In genomic region chr1:66211074-66211791, GRCm38 (mm10) we compare ENCODE assay signal across 18 mouse cellular contexts. TPM values are rescaled to one million over a fixed set of nuclear protein-coding genes. Genes with fewer than 3 reads are reported as not detected.
A peak's percentile ranks its signal among the peaks of the same experiment; 100 is the strongest.
DNase-seq lines count a peak whose midpoint lies in the region; ATAC-seq and TF ChIP-seq lines count a peak whose summit lies in the region.
"Had no signal": no experiment of that assay in that cellular context is flagged by ENCODE, and none has a peak within 500 bp of the region (broad histone marks: within the 10 kb centered on the region; RNA-seq: fewer than 3 reads in every experiment).

No protein-coding gene starts in this region.

- no peaks in the 10 kb centered on the region for H3K4me1 ChIP-seq in midbrain, postnatal 0 days (ENCODE audit: insufficient read depth, low read length)
- H3K4me1 ChIP-seq in midbrain, embryonic 11.5 days (ENCODE audit: control insufficient read depth, insufficient read depth, low read length) = no peaks in the 10 kb centered on the region
- H3K4me1 ChIP-seq in intestine, postnatal 0 days (replicated peaks; ENCODE audit: control insufficient read depth, insufficient read depth, low read length) = no peaks in the 10 kb centered on the region
- H3K4me1 ChIP-seq: intestine, embryonic 15.5 days; lung, embryonic 15.5 days had no signal

- H3K4me3 ChIP-seq in midbrain, postnatal 0 days (ENCODE audit: low read depth, low read length) = no peak overlapping the region
- H3K4me3 ChIP-seq in midbrain, embryonic 11.5 days (ENCODE audit: low read depth, low read length) = no peak overlapping the region
- H3K4me3 ChIP-seq in myocyte = no peak overlapping the region
- no peak overlapping the region for H3K4me3 ChIP-seq in intestine, postnatal 0 days (ENCODE audit: low read depth, low read length)
- H3K4me3 ChIP-seq: heart, adult 2 months; intestine, embryonic 15.5 days; lung, embryonic 15.5 days had no signal

- H3K4me2 ChIP-seq in midbrain, postnatal 0 days (ENCODE audit: low read depth, low read length, poor library complexity, severe bottlenecking) = no peak overlapping the region
- no peak overlapping the region for H3K4me2 ChIP-seq in midbrain, embryonic 11.5 days
- peak overlapping the region; percentile 25 for H3K4me2 ChIP-seq in myocyte (ENCODE audit: low read depth)
- H3K4me2 ChIP-seq in intestine, postnatal 0 days (replicated peaks; ENCODE audit: low read depth) = no peak overlapping the region
- H3K4me2 ChIP-seq: intestine, embryonic 15.5 days; lung, embryonic 15.5 days had no signal

- no peak overlapping the region for H3ac ChIP-seq in myocyte (ENCODE audit: control insufficient read depth, insufficient read length)

- H3K9me3 ChIP-seq in midbrain, postnatal 0 days (ENCODE audit: low read length) = no peaks in the 10 kb centered on the region
- H3K9me3 ChIP-seq in midbrain, embryonic 11.5 days (ENCODE audit: control insufficient read depth, low read length) = no peaks in the 10 kb centered on the region
- H3K9me3 ChIP-seq in intestine, postnatal 0 days (ENCODE audit: control insufficient read depth) = no peaks in the 10 kb centered on the region
- H3K9me3 ChIP-seq: intestine, embryonic 15.5 days; lung, embryonic 15.5 days had no signal

- no peak for TF ChIP-seq POLR2A in myocyte (IDR thresholded peaks at IDR 0.05; ENCODE audit: insufficient read length, low read depth)

- H3K79me2 ChIP-seq in myocyte (ENCODE audit: control insufficient read depth, insufficient read depth) = no peaks in the 10 kb centered on the region

- H3K9ac ChIP-seq in midbrain, postnatal 0 days (replicated peaks; ENCODE audit: low read length, poor library complexity, severe bottlenecking) = no peak overlapping the region
- no peak overlapping the region for H3K9ac ChIP-seq in midbrain, embryonic 11.5 days (ENCODE audit: low read length)
- H3K9ac ChIP-seq in intestine, postnatal 0 days (ENCODE audit: low read depth, low read length) = no peak overlapping the region
- H3K9ac ChIP-seq: intestine, embryonic 15.5 days; lung, embryonic 15.5 days had no signal

- WGBS in midbrain, postnatal 0 days = 64% methylated on average over 7 of the region's 7 CpGs
- WGBS in midbrain, embryonic 11.5 days = 87% methylated on average over 7 of the region's 7 CpGs
- 67% methylated on average over 7 of the region's 7 CpGs for WGBS in intestine, postnatal 0 days

- no peaks in the 10 kb centered on the region for H3K27me3 ChIP-seq in midbrain, postnatal 0 days (ENCODE audit: insufficient read depth, low read length)
- no peaks in the 10 kb centered on the region for H3K27me3 ChIP-seq in midbrain, embryonic 11.5 days (ENCODE audit: control insufficient read depth, insufficient read depth, low read length)
- H3K27me3 ChIP-seq in myocyte (ENCODE audit: control insufficient read depth, insufficient read depth, insufficient read length) = no peaks in the 10 kb centered on the region
- H3K27me3 ChIP-seq in intestine, postnatal 0 days (replicated peaks; ENCODE audit: control insufficient read depth, insufficient read depth, low read length) = no peaks in the 10 kb centered on the region
- H3K27me3 ChIP-seq: intestine, embryonic 15.5 days; lung, embryonic 15.5 days had no signal

- no peak overlapping the region for H3K27ac ChIP-seq in midbrain, postnatal 0 days (ENCODE audit: low read depth, low read length)
- H3K27ac ChIP-seq in midbrain, embryonic 11.5 days (ENCODE audit: low read depth, low read length) = no peak overlapping the region
- no peak overlapping the region for H3K27ac ChIP-seq in intestine, postnatal 0 days (ENCODE audit: low read depth, low read length)
- H3K27ac ChIP-seq: heart, adult 2 months; intestine, embryonic 15.5 days; lung, embryonic 15.5 days had no signal

- no peak for TF ChIP-seq CTCF in midbrain, postnatal 0 days (IDR thresholded peaks at IDR 0.05)
- no peak for TF ChIP-seq CTCF in intestine, postnatal 0 days (IDR thresholded peaks at IDR 0.05; ENCODE audit: low read depth)

- H3K36me3 ChIP-seq in midbrain, postnatal 0 days (ENCODE audit: insufficient read depth, low read length) = no peaks in the 10 kb centered on the region
- no peaks in the 10 kb centered on the region for H3K36me3 ChIP-seq in midbrain, embryonic 11.5 days (ENCODE audit: control insufficient read depth, insufficient read depth, low read length)
- no peaks in the 10 kb centered on the region for H3K36me3 ChIP-seq in myocyte (ENCODE audit: control insufficient read depth, insufficient read depth)
- no peaks in the 10 kb centered on the region for H3K36me3 ChIP-seq in intestine, postnatal 0 days (ENCODE audit: control insufficient read depth, insufficient read depth)
- H3K36me3 ChIP-seq: intestine, embryonic 15.5 days; lung, embryonic 15.5 days had no signal

- ATAC-seq in midbrain, postnatal 0 days (ENCODE audit: low FRiP score) = no peak
- ATAC-seq in midbrain, embryonic 11.5 days (ENCODE audit: low FRiP score) = no peak
- no peak for ATAC-seq in intestine, postnatal 0 days
- ATAC-seq: CD4-positive, CD25-positive, alpha-beta regulatory T cell, adult 4 months; intestine, embryonic 15.5 days had no signal

- DNase-seq in heart, adult 8-10 months (ENCODE audit: low spot score) = peak; percentile 5
- DNase-seq in heart, adult 9 months (ENCODE audit: low spot score in 2 of 2) = no peak
- peak; percentile 62 for DNase-seq in midbrain, postnatal 0 days (ENCODE audit: low spot score)
- DNase-seq in midbrain, embryonic 11.5 days (ENCODE audit: low spot score, missing footprints) = no peak
- DNase-seq in cerebellum, adult 18-20 months = peak; percentile 83 to 87
- DNase-seq in thymus, postnatal 0 days (ENCODE audit: low spot score) = no peak
- DNase-seq: heart, adult 2 months; heart, postnatal 14 days; kidney, postnatal 25 days; layer of hippocampus, postnatal 36 days; liver; thymus, adult 2 months had no signal

TF ChIP-seq in myocyte, 11 proteins besides CTCF, POLR2A, EP300 and RAD21:
- TF ChIP-seq SRF (IDR thresholded peaks at IDR 0.05; ENCODE audit: control insufficient read depth, insufficient read length, low read depth) (no peak), POLR2AphosphoS2 (IDR thresholded peaks at IDR 0.05; ENCODE audit: insufficient read length, low read depth) (no peak), TCF12 (IDR thresholded peaks at IDR 0.05; ENCODE audit: insufficient read depth, poor library complexity, severe bottlenecking) (no peak), E2F4 (IDR thresholded peaks at IDR 0.05; ENCODE audit: insufficient read depth) (no peak), MYOD1 (IDR thresholded peaks at IDR 0.05; ENCODE audit: control insufficient read depth in 1 of 3, insufficient read length in 2 of 3, low read depth in 2 of 3) (peak in 1 of 3 experiments; percentile 42), USF1 (IDR thresholded peaks at IDR 0.05; ENCODE audit: low read depth) (no peak), MYOG (IDR thresholded peaks at IDR 0.05; ENCODE audit: control insufficient read depth in 1 of 3, insufficient read depth in 1 of 3, insufficient read length in 2 of 3, low read depth in 2 of 3) (no peak), TCF3 (IDR thresholded peaks at IDR 0.05; ENCODE audit: insufficient read length, low read depth) (no peak), CEBPB (IDR thresholded peaks at IDR 0.05; ENCODE audit: insufficient read depth, poor library complexity, severe bottlenecking) (0 out of 2 replicates have a peak, but pooled peaks have one; percentile 8), MAX (IDR thresholded peaks at IDR 0.05; ENCODE audit: low read depth) (no peak), REST (IDR thresholded peaks at IDR 0.05; ENCODE audit: insufficient read depth, insufficient read length) (no peak)

RNA-seq across cellular contexts. Expression of gene Map2, which starts 36.2 kb away (rescaled TPM):
- 1 to 10 TPM; 2.0 to 5.6 (median 4.3) TPM for total RNA-seq in heart, adult 8-10 months (2022)
- 1,392 and 1,504 TPM in 2 replicates for total RNA-seq in midbrain, postnatal 0 days (2014; rRNA removed)
- 292 and 341 TPM in 2 replicates for polyA plus RNA-seq in midbrain, postnatal 0 days (2015; fragmentation: Nextera tagmentation; extraction: Ambion mirVana)
- 194 and 213 TPM in 2 replicates for polyA plus RNA-seq in midbrain, embryonic 11.5 days (2014; fragmentation: Nextera tagmentation; extraction: Ambion mirVana)
- 2.4 TPM for polyA plus RNA-seq in myocyte (2012; fragmentation: generic; extraction: Trizol)
- 2.2 and 3.1 TPM in 2 replicates for polyA plus RNA-seq in intestine, postnatal 0 days (2015; fragmentation: Nextera tagmentation; extraction: Ambion mirVana)
- 1.4 TPM in 2 replicates for polyA plus RNA-seq in thymus, postnatal 0 days (2015; fragmentation: Nextera tagmentation; extraction: Ambion mirVana)
- total RNA-seq: megakaryocyte progenitor cell, adult 5-6 weeks had no signal

Comparison
In these comparisons a context has a peak if more than half of its experiments do, and no peak if none do; other contexts are left out.
1. DNase-seq: peak in heart, adult 8-10 months (single experiment), midbrain, postnatal 0 days (single experiment) and cerebellum, adult 18-20 months (2 of 2); none in heart, adult 9 months (0 of 2), midbrain, embryonic 11.5 days (single experiment) and thymus, postnatal 0 days (single experiment).
2. RNA of gene Map2, which starts 36.2 kb away (polyA plus RNA-seq): 292 to 341 TPM in midbrain, postnatal 0 days and 194 to 213 TPM in midbrain, embryonic 11.5 days; 2.4 TPM in myocyte (single experiment), 2.2 to 3.1 TPM in intestine, postnatal 0 days and 1.4 TPM in thymus, postnatal 0 days; every median in the first group is over 10 times any median in the second.